Mouse (Mus musculus) megakaryocyte-erythroid progenitor cell, adult 5-6 weeks (primary cell): ENCODE measurements around the gene Crocc2. TPM values are rescaled to one million over a fixed set of nuclear protein-coding genes. Genes with fewer than 3 reads are reported as not detected.
A peak's percentile ranks its signal among the peaks of the same experiment; 100 is the strongest.

ENCODE experiments used
- ATAC-seq: replicated peaks from 2 replicates; pipeline ENCODE4 v1.8.0; 2016; ENCODE audit warnings: mild to moderate bottlenecking, inconsistent platforms; ENCODE audit not compliant: severe bottlenecking, poor library complexity, low FRiP score, low TSS enrichment
- total RNA-seq, 2 experiments: library from RNA; stranded (forward) in 1 of 2; stranded (reverse) in 1 of 2; fragments of 200-1000, 215-1000 nt in 1 of 2; fragments of >200 nt in 1 of 2; fragmentation: Nextera tagmentation in 1 of 2; gene quantifications; 2 replicates each; pipeline ENCODE4 v1.2.3; 2014 to 2017

Crocc2 gene
- total RNA-seq, 2 experiments from 2014 or later, result not detected

- no peak for ATAC-seq
These were observed 42.5 kb downstream of the Crocc2 start for GRCm38 (mm10) chr1:93211019-93211418.

GRCm38 (mm10) chr1:93211549-93212220 lies 43.2 kb downstream of the Crocc2 start:
- no peak for ATAC-seq

- ATAC-seq, result no peak
These were observed 43.9 kb downstream of the Crocc2 start for GRCm38 (mm10) chr1:93212441-93212840.

- ATAC-seq, result no peak
These were observed 46.1 kb downstream of the Crocc2 start for GRCm38 (mm10) chr1:93214612-93215011.

- no peak for ATAC-seq
These were observed 48.4 kb downstream of the Crocc2 start for GRCm38 (mm10) chr1:93216839-93217497.

GRCm38 (mm10) chr1:93217530-93217929 lies 49.0 kb downstream of the Crocc2 start:
- no peak for ATAC-seq

GRCm38 (mm10) chr1:93220776-93221175 lies 52.3 kb downstream of the Crocc2 start:
- ATAC-seq, result no peak

GRCm38 (mm10) chr1:93223972-93224371 lies 55.4 kb downstream of the Crocc2 start:
- peak; percentile 86 for ATAC-seq

GRCm38 (mm10) chr1:93225226-93225625 lies 56.7 kb downstream of the Crocc2 start:
- no peak for ATAC-seq

GRCm38 (mm10) chr1:93225731-93226520 lies 57.4 kb downstream of the Crocc2 start:
- no peak for ATAC-seq

- no peak for ATAC-seq
These were observed 58.9 kb downstream of the Crocc2 start for GRCm38 (mm10) chr1:93227303-93227975.

- no peak for ATAC-seq
These were observed 59.4 kb downstream of the Crocc2 start for GRCm38 (mm10) chr1:93227976-93228365.

GRCm38 (mm10) chr1:93229221-93229620 lies 60.7 kb downstream of the Crocc2 start:
- ATAC-seq, result no peak

- no peak for ATAC-seq
These were observed 61.1 kb downstream of the Crocc2 start for GRCm38 (mm10) chr1:93229626-93230025.

GRCm38 (mm10) chr1:93235576-93236544 lies 67.3 kb downstream of the Crocc2 start, which contains the start of gene Sned1:
Gene Sned1 (plus strand): TSS chr1:93235841.
- peak; percentile 77 for ATAC-seq

- no peak for ATAC-seq
These were observed 68.0 kb downstream of the Crocc2 start for GRCm38 (mm10) chr1:93236545-93236924.

GRCm38 (mm10) chr1:93237676-93238075 lies 69.2 kb downstream of the Crocc2 start:
- no peak for ATAC-seq

GRCm38 (mm10) chr1:93238201-93238600 lies 69.7 kb downstream of the Crocc2 start:
- no peak for ATAC-seq

- no peak for ATAC-seq
These were observed 77.4 kb downstream of the Crocc2 start for GRCm38 (mm10) chr1:93245936-93246335.
